Mouse (Mus musculus) lung, adult 18-20 months (tissue): Measurements from ENCODE around the gene Col15a1.
A peak's percentile ranks its signal among the peaks of the same experiment; 100 is the strongest.

Experiments
- DNase-seq, 2 experiments: peaks; one replicate each; pipeline ENCODE4 v3.0.0; 2022; ENCODE audit warnings: mixed read lengths in 2 of 2

The Col15a1 gene

DNA sequence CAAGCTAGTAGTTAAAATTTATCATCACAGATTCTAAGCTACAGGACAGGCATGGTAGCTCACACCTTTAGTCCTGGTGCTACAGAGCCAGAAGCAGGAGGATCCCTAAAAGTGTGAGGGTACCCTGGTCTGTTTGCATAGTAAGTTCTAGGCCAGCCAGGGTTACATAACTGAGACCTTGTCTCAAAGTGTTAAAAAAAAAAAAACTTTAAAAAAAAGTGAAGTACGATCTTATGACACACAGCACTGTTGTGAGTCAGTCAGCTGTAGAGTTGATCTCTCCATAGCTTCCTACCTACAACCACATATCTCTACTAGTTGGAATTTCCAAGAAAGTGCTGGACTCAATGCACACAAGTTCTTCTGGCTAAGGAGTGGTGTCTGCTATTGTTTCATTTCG, 67.0 kb downstream of the Col15a1 start:
- DNase-seq = no peak

DNA sequence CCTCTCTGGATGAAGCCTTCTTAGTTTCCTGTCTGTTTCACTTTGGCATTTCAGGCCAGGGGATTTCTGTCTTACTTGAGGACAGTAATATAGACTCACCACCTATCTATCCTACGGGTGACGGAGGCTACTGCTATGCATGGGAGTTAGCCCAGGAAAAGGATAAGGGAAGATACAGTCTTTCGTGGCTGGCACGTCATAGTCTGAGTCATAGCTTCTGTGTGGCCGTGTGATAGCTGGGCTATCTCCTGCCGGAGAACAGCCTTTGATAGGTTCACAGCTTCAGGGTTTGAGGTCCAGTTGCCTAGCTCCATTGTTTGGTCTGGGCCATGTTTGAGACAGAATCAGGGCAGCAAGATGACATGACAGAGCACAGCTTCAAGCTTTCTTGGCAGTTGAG, 70.4 kb downstream of the Col15a1 start:
- DNase-seq = no peak

DNA sequence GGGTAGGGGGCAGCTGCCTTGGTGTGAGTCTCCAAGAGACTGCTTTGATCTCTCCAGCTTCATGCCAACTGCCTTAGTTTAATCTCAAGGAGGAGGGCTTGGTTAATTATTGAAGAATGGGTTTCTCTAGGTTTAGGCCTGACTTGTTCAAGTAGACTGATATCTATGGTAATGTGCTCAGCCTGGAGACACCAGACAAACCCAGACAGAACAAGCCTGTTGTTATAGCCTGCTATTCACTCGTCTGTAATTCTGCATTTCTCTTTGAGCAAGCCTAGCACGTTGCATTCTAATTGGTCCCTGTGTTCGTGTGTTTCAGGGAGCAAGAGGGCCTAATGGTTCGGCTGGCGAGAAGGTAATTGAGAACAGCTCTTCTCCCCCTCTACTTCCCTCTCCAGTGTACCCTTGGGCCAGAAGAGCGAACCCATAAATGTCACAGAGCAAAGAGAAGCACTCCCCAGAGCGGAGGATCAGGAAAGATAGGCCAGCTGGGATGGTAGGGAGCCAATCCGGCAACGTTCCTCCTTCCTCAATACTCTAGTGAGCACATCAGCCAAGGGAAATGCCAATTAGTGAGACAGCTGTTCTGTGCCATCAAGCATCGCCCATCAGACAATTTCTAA, 71.2 kb downstream of the Col15a1 start:
- DNase-seq = no peak

DNA sequence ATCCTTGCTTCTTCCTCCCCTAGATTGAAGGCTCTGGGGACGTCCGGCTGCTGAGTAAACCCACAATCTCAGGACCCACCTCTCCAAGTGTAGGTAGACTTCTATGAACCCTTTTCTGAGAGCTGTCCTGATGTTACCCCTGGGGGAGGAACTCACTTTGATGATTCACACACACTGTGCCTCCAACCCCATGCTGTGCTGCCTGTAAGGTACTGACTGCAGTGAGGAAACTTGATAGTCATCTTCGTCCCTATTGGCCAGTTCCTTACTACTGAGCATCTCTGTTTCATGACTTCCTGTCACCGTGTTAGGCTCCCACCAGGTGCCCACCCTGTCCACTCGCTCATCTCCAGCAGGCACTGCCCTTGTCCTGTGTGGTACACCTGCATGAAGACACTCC, 72.2 kb downstream of the Col15a1 start:
- no peak for DNase-seq

DNA sequence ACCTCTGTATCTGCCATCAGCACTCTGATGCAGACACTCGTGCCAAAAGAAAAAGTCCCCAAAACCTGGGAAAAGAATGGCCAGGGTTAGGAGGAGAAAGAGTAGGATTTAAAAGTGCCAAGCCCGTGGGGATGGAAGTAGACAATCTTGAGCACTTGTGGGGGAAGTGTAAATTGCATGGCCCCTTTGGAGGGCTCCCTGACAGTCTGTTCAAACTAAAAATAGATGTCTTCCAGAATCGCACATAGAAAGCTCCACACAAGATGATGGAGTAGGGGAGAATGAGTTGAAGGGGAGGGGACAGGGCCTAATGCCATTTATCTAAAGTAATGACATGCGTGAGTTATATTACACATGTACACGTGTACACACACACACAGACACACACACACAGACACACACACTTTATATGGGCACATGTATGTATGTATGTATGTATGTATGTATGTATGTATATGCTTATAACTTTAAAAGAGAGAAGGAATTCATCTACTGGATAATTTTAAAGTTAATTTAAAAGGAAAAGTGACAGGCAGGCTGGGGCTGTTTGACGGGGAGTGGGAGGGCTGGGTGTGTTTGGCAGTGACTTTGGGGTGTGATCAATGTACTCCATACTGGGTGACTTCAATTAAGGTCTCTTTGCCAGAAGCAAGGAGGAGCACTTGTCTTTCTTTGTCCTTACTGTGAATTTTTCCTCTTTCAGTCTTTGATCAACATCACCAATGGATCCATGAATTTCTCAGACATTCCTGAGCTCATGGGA, 74.1 kb downstream of the Col15a1 start:
- no peak for DNase-seq

DNA sequence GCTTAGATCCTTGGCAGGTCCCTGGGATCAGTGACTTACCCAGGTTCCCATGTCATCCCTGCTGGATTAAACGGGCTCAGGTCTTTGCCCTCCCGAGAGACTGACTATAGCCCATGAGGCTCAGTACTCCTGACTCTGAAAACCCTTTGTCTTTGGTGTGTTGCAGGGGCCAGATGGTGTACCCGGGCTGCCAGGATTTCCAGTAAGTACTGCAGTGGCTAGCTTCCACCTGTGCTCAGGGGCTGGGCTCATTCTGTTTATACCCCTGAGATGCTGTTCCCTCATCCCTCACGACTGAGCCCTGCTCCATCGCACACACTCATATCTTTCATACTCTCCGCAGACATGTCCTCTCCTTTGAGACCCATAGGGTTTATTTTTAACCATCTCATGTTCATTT, 76.3 kb downstream of the Col15a1 start:
- no peak for DNase-seq

DNA sequence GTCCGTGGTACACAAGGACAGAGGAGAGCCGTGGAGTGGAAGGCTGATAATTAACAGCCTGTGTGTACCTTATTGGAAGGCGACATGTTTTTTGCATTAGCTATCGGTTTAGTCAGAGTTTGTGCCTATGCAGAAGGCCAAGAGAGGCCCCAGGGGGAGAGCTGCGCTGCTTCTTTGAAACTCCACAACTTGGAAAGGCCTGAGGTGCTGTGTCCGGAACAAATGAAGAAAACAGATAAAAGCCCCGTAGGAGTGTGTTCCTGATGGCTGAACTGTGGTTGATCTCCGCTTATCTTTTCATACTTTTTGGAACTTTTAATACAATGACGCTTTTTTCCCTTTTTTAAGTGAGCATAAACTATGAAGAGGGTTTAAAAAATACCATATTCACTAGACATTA, 76.9 kb downstream of the Col15a1 start:
- no peak for DNase-seq

DNA sequence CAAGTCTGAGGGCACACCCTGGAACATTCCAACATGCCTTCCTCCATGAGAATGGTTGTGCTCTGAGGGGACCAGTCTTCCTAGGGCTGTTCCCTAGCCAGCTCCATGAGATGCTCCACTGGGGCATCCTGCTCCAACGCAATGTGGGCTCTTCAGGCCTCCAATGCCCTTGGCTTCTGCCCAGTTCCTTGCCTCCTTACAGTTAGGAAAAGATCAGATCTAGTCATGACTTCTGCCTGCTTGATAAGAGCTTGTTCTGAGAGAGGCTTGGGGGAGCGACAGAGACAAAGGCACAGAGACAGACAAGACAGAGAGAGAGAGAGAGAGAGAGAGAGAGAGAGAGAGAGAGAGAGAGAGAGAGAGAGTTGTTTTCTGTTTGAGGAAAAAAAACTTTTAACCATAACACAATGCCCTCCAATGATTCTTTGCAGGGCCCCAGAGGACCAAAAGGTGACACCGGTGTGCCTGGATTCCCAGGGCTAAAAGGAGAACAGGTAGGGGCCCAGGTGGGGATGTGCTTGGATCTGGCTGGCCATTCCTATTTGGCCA, 78.7 kb downstream of the Col15a1 start:
- no peak for DNase-seq

DNA sequence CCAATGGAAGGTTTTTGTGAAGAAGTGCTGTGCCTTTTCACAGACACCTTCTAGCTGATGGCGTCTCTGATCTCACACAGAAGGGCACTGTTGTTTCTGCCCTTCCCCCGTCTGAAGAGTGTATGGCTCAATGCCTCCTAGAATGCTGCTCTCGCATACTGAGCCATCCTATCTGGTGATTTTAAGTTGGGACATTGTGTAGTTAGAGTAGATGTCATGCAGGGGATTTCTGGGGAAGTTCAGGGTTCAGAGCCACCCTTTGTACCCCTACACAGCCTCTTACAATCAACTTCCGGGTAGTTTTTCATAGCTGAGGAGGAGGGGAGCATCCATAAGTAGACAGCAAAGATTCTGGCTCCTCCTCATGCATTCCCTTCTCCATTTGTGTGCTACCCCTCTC, 79.5 kb downstream of the Col15a1 start:
- no peak for DNase-seq

DNA sequence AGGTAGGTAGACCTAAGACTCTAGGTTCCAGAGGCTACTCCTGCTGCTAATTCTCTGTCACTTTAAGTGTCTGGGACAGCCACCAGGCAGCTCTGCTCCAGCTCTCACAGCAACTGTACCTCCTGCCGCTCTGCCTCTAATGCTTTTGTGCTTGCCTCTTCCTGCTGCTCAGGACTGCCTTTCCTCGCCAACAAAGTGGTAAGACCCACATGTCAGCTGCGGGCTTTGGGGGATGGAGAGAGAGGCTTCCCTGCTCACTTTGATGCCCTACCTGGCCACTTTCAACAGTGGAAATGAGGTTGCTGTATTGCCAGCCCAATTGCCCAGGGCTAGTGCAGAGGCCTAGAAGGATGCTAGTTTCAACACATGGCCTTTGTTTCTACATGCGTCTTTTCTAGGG, 80.3 kb downstream of the Col15a1 start:
- no peak for DNase-seq

DNA sequence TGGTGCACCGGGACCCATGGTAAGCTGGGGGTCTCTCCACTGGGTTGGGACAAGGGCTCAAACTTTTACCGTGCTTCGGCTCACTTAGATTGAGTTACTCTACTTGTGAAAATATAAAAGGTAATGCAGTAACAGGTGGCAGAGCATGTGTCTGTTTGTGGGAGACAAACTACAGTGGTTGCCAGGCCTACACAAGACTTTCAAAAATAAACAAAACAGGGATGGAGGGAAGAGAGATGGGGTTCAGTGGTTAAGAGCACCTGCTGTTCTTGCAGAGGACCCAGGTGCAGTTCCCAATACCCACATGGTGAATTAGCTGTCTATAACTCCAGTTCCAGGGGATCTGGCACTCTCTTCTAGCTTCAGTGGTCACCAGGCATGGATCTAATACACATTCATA, 81.6 kb downstream of the Col15a1 start:
- no peak for DNase-seq

DNA sequence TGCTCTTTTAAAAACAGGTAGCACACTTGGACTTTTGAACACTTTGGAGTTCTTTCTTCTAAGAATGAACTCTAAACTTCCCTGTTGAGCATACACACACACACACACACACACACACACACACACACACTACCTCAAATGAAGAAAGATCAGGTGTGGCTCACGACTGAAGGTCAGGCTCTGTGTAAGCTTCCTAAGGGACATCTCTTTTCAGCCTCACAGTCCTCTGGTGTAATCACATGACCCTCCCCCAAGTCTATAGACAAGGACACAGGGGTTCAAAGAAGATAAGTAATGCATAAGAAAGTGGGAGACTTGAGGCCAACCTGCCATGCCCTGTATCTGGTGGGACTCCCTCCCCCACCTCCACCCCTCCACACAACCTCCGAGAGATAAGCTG, 82.5 kb downstream of the Col15a1 start:
- DNase-seq = no peak

DNA sequence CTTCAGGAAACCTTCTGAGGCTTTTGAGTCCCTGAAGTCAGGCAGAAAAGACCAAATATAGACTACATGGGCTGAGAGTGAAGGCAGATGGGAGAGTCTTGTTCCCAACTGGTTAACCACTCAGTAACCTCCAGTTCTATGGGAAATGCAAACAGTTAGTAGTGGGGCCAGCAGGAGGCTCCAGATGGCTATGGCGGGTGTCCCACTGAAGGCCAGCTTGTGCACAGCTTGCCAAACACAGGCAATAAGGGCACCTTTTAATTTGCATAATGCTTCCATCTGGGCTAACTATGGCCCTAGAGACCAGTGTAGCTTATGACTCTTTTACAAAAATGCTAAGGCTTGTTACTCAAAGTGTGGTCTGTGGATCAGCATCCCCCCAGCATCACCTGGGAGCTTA, 83.1 kb downstream of the Col15a1 start:
- no peak for DNase-seq

DNA sequence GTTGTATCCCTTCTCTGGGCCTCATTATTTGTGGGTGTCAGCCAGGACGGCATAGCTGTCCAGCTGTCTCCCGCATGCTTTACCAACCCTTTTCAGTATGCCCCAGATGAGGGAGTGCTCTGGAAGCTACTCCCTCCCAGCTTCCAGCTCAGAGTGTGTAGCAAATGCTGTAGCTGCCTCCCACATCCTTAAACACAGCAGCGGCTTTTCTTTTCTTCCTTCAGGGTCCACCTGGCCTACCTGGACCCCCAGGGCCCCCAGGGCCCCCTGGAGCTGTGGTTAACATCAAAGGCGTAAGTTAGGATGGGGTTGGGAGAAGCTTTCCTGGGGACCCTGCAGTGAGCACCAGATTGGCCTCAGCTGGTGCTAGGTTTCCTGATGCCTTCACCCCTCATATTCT, 85.0 kb downstream of the Col15a1 start:
- no peak for DNase-seq

DNA sequence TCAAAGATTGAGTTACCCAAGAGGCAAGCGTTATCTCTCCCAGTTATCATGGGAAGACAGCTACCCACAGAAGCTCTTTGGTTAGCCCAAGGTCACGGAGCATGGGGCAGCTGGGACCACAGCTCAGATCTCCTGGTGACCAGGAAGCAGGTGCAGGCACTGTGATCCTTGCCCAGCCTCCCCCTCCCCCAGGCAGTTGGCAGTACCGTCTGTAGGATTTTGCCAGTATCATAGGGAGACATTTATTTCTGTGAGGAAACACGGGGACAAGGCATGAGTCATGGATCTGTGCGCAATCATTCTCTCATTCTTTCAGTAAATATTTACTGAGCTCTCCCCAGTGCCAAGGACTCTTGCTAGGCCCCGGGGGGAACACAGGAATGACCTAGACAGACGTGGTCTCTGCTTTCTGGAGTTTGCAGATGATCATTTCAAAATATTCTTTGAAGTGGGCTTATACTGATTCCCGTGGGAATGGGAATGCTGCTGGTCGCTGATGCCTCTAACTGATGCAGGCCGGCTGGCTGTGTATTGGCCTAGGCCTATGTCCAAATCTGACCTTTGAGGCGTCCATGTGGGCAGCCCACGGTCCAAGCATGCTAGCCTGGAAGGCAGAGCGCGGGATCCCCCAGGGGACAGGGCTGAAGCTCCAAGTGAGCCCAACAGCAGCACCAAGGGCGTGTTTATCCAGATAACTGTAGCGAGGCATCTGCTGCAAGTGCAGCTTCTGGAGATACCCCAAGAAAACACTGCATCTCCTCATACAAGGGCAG, 86.0 kb downstream of the Col15a1 start:
- peak; percentile 75 to 87 for DNase-seq

DNA sequence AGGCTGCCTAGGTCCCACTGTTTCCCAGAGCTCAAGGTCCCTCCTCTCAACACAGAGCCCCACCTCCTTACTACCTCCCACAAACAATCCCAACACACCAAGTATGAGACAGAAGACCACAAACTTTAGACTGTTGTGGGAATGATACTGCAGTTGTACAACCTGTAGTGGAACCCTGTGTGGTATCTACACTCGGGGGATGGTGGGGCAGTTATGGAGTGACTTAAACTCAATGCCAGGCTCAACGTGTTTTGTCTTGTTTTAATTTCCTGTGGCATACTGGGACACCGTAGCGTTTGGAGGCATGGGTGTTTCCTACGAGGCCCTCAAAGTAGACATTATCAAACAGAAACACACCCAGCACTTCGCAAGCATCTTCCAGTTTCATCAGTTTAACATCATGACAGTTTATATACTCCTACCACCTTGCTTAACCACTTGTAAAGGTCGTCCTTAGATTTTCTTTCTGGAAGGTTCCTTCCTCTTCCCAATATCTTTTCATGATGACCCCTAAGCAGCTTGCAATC, 86.6 kb downstream of the Col15a1 start:
- DNase-seq = no peak

DNA sequence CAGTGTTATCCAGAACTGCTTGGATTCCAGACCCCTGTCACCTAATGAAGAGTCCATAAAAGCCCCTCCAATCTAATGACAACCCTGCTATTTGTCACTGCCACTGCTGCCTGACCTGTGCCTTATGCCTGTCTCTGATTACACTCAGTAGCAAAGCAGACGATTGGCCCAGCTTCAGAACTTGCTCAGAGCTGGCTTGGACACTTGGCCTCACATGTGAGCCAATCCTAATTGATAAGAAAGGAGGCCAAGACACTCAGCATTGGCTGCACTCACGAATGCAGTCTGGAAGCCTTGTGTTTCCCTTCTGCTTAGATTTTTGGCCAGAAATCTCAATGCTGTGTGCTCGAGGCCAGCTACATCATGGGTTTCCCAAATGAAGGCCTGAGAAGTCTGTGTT, 87.6 kb downstream of the Col15a1 start:
- peak; percentile 53 to 59 for DNase-seq

DNA sequence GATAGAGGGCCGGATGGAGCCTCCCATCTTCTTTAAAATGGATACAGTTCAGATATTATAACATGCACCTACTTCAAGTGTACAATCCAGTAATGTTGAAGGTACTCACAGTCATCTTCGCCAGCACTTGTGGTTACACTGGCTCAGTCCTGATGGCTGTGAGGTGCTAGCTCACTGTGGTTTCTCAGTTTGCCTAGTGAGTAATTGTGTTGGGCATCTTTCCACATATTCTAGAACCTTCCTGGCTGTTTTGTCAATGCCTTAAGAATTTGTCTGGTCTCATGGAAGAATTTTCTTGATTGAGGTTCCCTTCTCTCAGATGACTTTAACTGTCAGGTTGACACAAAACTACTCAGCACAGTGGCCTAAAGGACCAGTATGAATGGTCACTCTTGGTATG, 92.7 kb downstream of the Col15a1 start:
- no peak for DNase-seq

DNA sequence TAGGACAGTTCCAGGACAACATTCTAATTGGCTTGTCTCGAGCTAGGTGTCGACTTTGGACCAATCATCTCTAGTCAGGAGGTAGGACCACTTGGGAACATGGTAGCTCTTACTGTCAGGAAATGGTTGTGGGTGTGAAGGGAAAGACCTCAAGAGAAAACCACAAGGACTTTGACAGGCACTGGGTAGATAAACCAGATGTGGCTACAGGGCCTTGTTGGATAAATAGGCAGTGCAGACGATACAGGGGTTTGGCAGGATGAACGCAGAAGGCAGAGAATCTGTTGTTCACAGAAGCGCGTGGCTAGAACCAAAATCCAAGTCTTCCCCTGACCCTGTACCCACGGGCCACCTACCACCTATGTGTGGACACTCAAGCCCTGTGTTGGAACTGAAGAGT, 94.6 kb downstream of the Col15a1 start:
- no peak for DNase-seq

DNA sequence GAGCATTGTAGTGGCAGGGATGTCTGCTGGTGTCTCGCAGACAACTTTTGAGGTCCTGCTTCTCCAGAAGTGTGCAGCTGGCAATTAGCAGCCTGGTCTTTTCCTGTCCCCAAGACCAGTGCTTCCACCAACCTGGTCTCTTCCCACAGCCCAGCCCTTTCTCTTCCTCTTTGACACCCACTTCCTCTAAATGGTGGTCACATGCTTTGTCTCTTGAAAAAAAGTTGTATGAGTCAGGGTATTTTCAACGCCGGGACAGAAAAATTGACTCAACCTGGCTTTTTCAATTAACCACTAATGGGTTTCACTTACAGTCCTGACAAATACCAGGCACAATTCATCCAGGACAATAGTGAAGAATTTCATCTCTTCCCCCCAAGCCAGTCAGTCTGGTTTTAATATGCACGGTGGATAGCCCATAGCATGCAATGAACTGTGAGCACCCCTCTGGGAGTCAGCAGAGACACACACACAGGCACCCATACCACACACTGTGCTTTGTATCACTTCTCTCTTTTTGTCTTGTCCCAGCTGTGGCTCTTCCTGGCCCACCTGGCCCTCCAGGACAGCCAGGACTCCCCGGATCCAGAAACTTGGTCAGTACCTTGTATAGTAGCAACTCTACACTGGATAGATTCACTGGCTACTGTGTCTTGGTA, 95.5 kb downstream of the Col15a1 start:
- peak in 1 of 2 experiments; percentile 33 for DNase-seq

DNA sequence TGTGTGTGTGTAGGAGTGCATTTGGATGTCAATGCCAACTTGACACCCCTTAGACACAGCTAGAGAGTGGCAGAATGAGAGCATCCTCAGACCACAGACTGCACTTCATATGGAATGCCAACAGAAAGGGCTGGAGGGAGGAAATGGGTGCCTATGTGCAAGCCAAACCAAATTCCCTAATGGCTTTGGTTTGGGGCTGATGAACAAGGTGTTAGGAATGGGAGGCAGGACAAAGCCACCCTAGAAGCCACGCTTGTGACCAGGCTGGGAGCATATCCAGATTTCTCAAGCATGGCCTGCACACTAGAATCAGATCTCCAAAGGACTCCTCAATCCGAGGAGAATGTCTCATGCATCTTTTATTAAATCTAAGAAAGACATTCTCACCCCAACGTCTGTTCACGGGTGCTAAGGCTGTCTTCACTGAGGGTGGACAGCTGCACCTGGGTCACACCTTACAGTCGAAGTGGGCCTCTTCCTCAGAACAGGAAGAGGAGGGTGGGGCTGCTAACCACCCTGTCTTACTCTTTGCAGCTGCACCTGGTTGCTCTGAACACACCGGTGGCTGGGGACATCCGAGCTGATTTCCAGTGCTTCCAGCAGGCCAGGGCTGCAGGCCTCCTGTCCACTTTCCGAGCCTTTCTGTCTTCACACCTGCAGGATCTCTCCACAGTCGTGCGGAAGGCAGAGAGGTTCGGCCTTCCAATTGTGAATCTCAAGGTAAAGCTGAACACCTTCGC, 102.1 kb downstream of the Col15a1 start:
- DNase-seq = no peak

DNA sequence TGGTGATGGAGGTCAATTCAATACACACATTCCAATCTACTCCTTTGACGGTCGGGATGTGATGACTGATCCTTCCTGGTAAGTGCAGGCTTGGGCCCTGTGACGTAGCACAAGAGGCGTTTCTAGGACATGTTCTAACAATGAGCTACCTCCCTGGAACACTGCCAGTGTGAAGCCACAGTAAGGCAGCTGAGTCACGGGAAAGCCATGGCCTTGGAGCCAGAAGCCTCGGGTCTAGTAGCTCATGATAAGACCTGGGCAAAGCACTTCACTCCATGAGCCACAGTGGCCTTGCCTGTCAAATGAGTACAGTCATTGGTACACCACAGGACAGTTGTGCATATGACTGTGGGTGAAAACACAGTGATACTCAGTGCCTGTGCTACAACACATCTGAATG, 102.9 kb downstream of the Col15a1 start:
- peak in 1 of 2 experiments; percentile 29 for DNase-seq
